Mouse (Mus musculus): ENCODE data around the gene Zdhhc1.

Zdhhc1 gene

GRCm38 (mm10) chr8:105476161-105476560, 20.5 kb downstream of the Zdhhc1 start:
- DNase-seq = no peak

GRCm38 (mm10) chr8:105475742-105476141, 21.0 kb downstream of the Zdhhc1 start:
- no peak for DNase-seq

GRCm38 (mm10) chr8:105475254-105475653, 21.4 kb downstream of the Zdhhc1 start:
- DNase-seq = no peak

GRCm38 (mm10) chr8:105474680-105475079, 22.0 kb downstream of the Zdhhc1 start:
- no peak for DNase-seq

- no peak for DNase-seq
Observed at GRCm38 (mm10) chr8:105473816-105474606, 22.7 kb downstream of the Zdhhc1 start.

GRCm38 (mm10) chr8:105472983-105473382, 23.7 kb downstream of the Zdhhc1 start:
- no peak for DNase-seq

GRCm38 (mm10) chr8:105472414-105472932, 24.2 kb downstream of the Zdhhc1 start:
- no peak for DNase-seq

- DNase-seq = peak; percentile 40 to 41
Observed at GRCm38 (mm10) chr8:105471314-105472015, 25.2 kb downstream of the Zdhhc1 start, which contains the start of gene Tppp3. Gene Tppp3 (minus strand): TSS chr8:105471526.

- DNase-seq = no peak
Observed at GRCm38 (mm10) chr8:105470681-105471313, 25.9 kb downstream of the Zdhhc1 start.

- no peak for DNase-seq
Observed at GRCm38 (mm10) chr8:105470262-105470661, 26.4 kb downstream of the Zdhhc1 start.

GRCm38 (mm10) chr8:105469816-105470215, 26.9 kb downstream of the Zdhhc1 start:
- DNase-seq = no peak

- DNase-seq = no peak
Observed at GRCm38 (mm10) chr8:105469041-105469695, 27.5 kb downstream of the Zdhhc1 start.

- no peak for DNase-seq
Observed at GRCm38 (mm10) chr8:105468002-105468720, 28.5 kb downstream of the Zdhhc1 start.

- DNase-seq = no peak
Observed at GRCm38 (mm10) chr8:105467396-105467985, 29.2 kb downstream of the Zdhhc1 start.

GRCm38 (mm10) chr8:105466700-105467291, 29.9 kb downstream of the Zdhhc1 start:
- no peak for DNase-seq

- DNase-seq = no peak
Observed at GRCm38 (mm10) chr8:105466246-105466645, 30.5 kb downstream of the Zdhhc1 start.

GRCm38 (mm10) chr8:105464595-105464994, 32.1 kb downstream of the Zdhhc1 start:
- no peak for DNase-seq

- no peak for DNase-seq
Observed at GRCm38 (mm10) chr8:105461085-105461803, 35.5 kb downstream of the Zdhhc1 start.

GRCm38 (mm10) chr8:105455218-105455617, 41.5 kb downstream of the Zdhhc1 start:
- DNase-seq = no peak

GRCm38 (mm10) chr8:105454088-105454487, 42.6 kb downstream of the Zdhhc1 start:
- DNase-seq = no peak

GRCm38 (mm10) chr8:105453296-105453695, 43.4 kb downstream of the Zdhhc1 start:
- DNase-seq = no peak
